Mouse (Mus musculus) G1E (cell line): ENCODE measurements around the gene Gckr.

Source experiments
- CTCF ChIP-seq: IDR thresholded peaks from 2 replicates; pipeline ENCODE4 v1.5.1; 2012; ENCODE audit warnings: low read depth, low read length, inconsistent platforms, mixed read lengths
- POLR2AphosphoS5 ChIP-seq: IDR thresholded peaks from 2 replicates; pipeline ENCODE4 v1.6.1; 2012; ENCODE audit warnings: low read depth, low read length, inconsistent platforms; ENCODE audit not compliant: insufficient replicate concordance
- TAL1 ChIP-seq: conservative IDR thresholded peaks from 2 replicates; pipeline ENCODE4 v1.6.1; 2012; ENCODE audit warnings: low read depth, low read length, inconsistent platforms, mixed read lengths

- TF ChIP-seq TAL1 (no peak), CTCF (no peak), POLR2AphosphoS5 (no peak)
Observed at GRCm38 (mm10) chr5:31291361-31291688, 5.9 kb upstream of the Gckr start.
